Mouse (Mus musculus): ENCODE data around the gene Habp4. TPM values are rescaled to one million over a fixed set of nuclear protein-coding genes. Genes with fewer than 3 reads are reported as not detected.

The Habp4 gene
- polyA plus RNA-seq, 1 experiment from 2014 or later, result 28.4 TPM

GRCm38 (mm10) chr13:64163147-64163715 is 1.6 kb downstream of the Habp4 start:
- Histone ChIP-seq H3K9ac (replicated peaks; ENCODE audit: low read length) (peak overlapping the region; percentile 79), H3K36me3 (ENCODE audit: insufficient read depth, low read length) (peaks cover 11% of the 10 kb centered on the region), H3K4me3 (ENCODE audit: low read length) (peak overlapping the region; percentile 73), H3K27me3 (ENCODE audit: insufficient read depth, low read length) (peaks cover 4% of the 10 kb centered on the region; the same call in 1 of the 2 replicates), H3K4me2 (replicated peaks; ENCODE audit: low read depth, low read length) (peak overlapping the region; percentile 100), H3K27ac (ENCODE audit: low read length) (no peak overlapping the region), H3K9me3 (ENCODE audit: low read length) (peaks cover 10% of the 10 kb centered on the region), H3K4me1 (ENCODE audit: insufficient read depth, low read length) (peaks cover 15% of the 10 kb centered on the region)
- ATAC-seq (ENCODE audit: low FRiP score, low TSS enrichment), result no peak
- 22% methylated on average over 13 of the region's 13 CpGs for WGBS

DNA sequence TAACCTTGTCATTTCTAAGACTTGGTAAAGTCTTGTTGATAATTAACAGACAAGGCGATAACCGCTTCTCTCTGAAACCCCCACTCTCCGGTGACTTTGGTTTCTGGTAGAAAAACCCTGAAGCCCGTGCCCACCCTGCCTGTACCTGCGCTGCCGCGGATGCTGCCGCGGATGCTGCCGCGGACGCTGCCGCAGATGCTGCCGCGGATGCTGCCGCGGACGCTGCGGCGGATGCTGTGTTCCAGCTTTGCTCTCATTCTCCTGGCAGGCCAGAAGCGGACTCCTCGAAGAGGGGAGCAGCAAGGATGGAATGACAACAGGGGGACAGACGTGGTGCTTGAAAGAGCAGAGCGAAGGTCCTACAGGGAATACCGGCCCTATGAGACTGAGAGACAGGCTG is 8.1 kb downstream of the Habp4 start:
- no peak overlapping the region for H3K4me3 ChIP-seq (ENCODE audit: low read length)
- H3K4me1 ChIP-seq (ENCODE audit: insufficient read depth, low read length), result no peaks in the 10 kb centered on the region
- H3K9ac ChIP-seq (replicated peaks; ENCODE audit: low read length), result no peak overlapping the region
- H3K27ac ChIP-seq (ENCODE audit: low read length), result no peak overlapping the region
- peaks cover 64% of the 10 kb centered on the region for H3K36me3 ChIP-seq (ENCODE audit: insufficient read depth, low read length)
- no peak overlapping the region for H3K4me2 ChIP-seq (replicated peaks; ENCODE audit: low read depth, low read length)
- H3K9me3 ChIP-seq (ENCODE audit: low read length), result peaks cover 49% of the 10 kb centered on the region
- H3K27me3 ChIP-seq (ENCODE audit: insufficient read depth, low read length), result no peaks in the 10 kb centered on the region
- ATAC-seq (ENCODE audit: low FRiP score, low TSS enrichment), result no peak
- WGBS, result 95% methylated on average over 25 of the region's 25 CpGs

DNA sequence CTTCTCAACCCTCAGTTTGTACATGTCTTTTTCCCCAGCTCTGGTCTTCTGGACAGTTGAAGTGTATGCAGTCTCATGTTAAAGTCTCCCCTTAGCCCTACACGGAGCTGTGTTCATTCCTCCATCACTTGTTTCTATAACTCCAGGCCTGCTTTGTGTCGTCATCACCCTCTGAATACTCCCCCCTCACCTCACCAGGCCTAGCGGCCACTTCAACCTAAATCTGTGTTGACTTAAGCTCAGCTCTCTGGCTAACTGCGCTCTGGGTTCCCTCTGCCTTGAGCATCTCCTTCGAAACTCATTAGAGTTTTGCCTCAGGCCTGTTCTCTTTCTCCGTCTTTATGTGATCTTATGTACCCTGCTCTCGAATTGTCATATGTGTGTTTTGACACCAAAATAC is 16.4 kb downstream of the Habp4 start:
- H3K27ac ChIP-seq (ENCODE audit: low read length), result no peak overlapping the region
- peaks cover 25% of the 10 kb centered on the region for H3K36me3 ChIP-seq (ENCODE audit: insufficient read depth, low read length)
- no peaks in the 10 kb centered on the region for H3K27me3 ChIP-seq (ENCODE audit: insufficient read depth, low read length)
- no peak overlapping the region for H3K9ac ChIP-seq (replicated peaks; ENCODE audit: low read length)
- H3K4me1 ChIP-seq (ENCODE audit: insufficient read depth, low read length), result no peaks in the 10 kb centered on the region
- no peak overlapping the region for H3K4me2 ChIP-seq (replicated peaks; ENCODE audit: low read depth, low read length)
- no peak overlapping the region for H3K4me3 ChIP-seq (ENCODE audit: low read length)
- 82% methylated on average over 7 of the region's 7 CpGs for WGBS
- H3K9me3 ChIP-seq (ENCODE audit: low read length), result no peaks in the 10 kb centered on the region
- no peak for ATAC-seq (ENCODE audit: low FRiP score, low TSS enrichment)

DNA sequence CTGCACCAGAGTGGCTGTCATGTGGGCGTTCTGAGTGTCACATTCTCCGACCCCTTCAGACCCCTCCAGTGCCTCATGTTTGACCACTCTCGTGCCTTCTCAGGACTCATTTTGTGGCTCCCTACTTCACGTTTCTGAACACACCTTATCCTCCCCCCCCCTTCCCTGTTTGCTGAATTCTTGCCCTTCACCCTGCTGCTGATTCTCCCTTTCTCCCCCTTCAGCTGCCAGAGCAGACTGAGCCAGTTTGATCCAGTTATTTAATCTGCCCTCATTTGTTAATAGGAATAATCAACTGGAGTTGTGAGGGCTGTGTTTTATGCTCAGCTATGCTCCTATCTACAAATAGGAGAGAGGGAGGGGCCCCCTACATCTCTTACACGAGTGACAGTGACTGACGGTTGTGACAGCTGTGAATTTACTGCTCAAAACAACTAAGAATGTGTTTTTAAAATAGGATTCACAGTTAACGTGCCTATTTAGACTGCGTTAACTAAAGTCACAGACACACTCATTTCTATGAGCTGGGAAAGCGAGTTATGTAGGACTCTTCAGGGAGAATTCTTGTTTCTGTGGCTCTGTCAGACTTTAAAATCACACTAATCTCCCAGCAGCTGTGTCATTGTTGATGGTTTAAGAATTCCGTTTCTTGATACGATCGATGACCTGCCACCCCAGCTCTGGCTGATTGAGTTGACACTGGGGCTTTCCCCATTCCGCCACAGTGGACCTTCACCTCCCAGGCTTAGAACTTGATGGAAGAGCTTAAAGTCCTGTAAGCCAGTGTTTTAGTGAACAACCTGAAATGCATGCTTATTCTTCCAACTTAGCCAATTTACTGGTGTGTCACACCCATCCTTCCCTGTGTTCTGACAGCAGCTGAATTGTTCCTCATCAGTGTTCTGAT is 17.4 kb downstream of the Habp4 start:
- Histone ChIP-seq H3K9ac (replicated peaks; ENCODE audit: low read length) (no peak overlapping the region), H3K27ac (ENCODE audit: low read length) (no peak overlapping the region), H3K4me2 (replicated peaks; ENCODE audit: low read depth, low read length) (no peak overlapping the region), H3K9me3 (ENCODE audit: low read length) (no peaks in the 10 kb centered on the region), H3K4me3 (ENCODE audit: low read length) (no peak overlapping the region), H3K36me3 (ENCODE audit: insufficient read depth, low read length) (peaks cover 26% of the 10 kb centered on the region), H3K27me3 (ENCODE audit: insufficient read depth, low read length) (no peaks in the 10 kb centered on the region), H3K4me1 (ENCODE audit: insufficient read depth, low read length) (no peaks in the 10 kb centered on the region)
- 81% methylated on average over 13 of the region's 13 CpGs for WGBS
- ATAC-seq (ENCODE audit: low FRiP score, low TSS enrichment), result no peak

DNA sequence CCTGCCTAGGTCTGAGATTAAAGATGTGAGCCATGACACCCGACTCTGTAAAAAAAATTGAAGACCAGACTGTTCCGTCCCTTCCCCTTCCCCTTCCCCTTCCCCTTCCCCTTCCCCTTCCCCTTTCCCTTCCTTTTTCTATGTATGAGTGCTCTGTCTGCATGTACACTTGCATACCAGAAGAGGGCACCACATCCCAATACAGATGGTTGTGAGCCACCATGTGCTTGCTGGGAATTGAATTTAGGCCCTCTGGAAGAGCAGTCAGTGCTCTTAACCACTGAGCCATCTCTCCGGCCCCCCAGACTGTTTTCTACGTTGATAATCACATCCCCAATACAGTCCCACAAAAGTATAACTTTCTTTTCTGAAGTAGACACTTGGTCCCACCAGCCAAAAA is 18.7 kb downstream of the Habp4 start:
- Histone ChIP-seq H3K4me1 (ENCODE audit: insufficient read depth, low read length) (no peaks in the 10 kb centered on the region), H3K27me3 (ENCODE audit: insufficient read depth, low read length) (no peaks in the 10 kb centered on the region), H3K27ac (ENCODE audit: low read length) (no peak overlapping the region), H3K9ac (replicated peaks; ENCODE audit: low read length) (no peak overlapping the region), H3K9me3 (ENCODE audit: low read length) (no peaks in the 10 kb centered on the region), H3K36me3 (ENCODE audit: insufficient read depth, low read length) (peaks cover 23% of the 10 kb centered on the region), H3K4me3 (ENCODE audit: low read length) (no peak overlapping the region), H3K4me2 (replicated peaks; ENCODE audit: low read depth, low read length) (no peak overlapping the region)
- no peak for ATAC-seq (ENCODE audit: low FRiP score, low TSS enrichment)
- 81% methylated on average over 4 of the region's 4 CpGs for WGBS

DNA sequence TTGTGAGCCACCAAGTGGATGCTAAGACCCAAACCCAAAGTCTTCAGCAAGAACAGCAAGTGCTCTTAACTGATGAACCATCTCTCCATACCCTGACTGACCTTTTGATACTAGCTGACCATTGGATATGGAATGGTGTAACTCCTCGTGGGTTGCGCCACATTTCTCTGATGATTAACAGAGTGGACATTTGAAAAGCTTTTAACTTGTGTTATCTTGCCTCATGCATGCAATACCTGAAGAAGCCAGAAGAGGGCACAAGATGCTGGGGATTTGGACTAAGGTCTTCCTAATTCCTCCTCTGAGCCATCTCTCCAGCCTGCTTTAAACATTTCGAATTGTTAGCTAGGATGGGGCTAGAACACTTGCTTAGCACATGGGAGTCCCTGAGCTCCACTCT is 19.3 kb downstream of the Habp4 start:
- WGBS, result 80% methylated on average over 3 of the region's 3 CpGs
- Histone ChIP-seq H3K36me3 (ENCODE audit: insufficient read depth, low read length) (peaks cover 25% of the 10 kb centered on the region), H3K9me3 (ENCODE audit: low read length) (no peaks in the 10 kb centered on the region), H3K27me3 (ENCODE audit: insufficient read depth, low read length) (no peaks in the 10 kb centered on the region), H3K4me3 (ENCODE audit: low read length) (no peak overlapping the region), H3K4me1 (ENCODE audit: insufficient read depth, low read length) (no peaks in the 10 kb centered on the region), H3K4me2 (replicated peaks; ENCODE audit: low read depth, low read length) (no peak overlapping the region), H3K27ac (ENCODE audit: low read length) (no peak overlapping the region), H3K9ac (replicated peaks; ENCODE audit: low read length) (no peak overlapping the region)
- no peak for ATAC-seq (ENCODE audit: low FRiP score, low TSS enrichment)

- no peak for ATAC-seq (ENCODE audit: low FRiP score, low TSS enrichment)
- Histone ChIP-seq H3K27me3 (ENCODE audit: insufficient read depth, low read length) (no peaks in the 10 kb centered on the region), H3K4me1 (ENCODE audit: insufficient read depth, low read length) (no peaks in the 10 kb centered on the region), H3K9ac (replicated peaks; ENCODE audit: low read length) (no peak overlapping the region), H3K27ac (ENCODE audit: low read length) (no peak overlapping the region), H3K9me3 (ENCODE audit: low read length) (no peaks in the 10 kb centered on the region), H3K4me2 (replicated peaks; ENCODE audit: low read depth, low read length) (no peak overlapping the region), H3K36me3 (ENCODE audit: insufficient read depth, low read length) (peaks cover 26% of the 10 kb centered on the region), H3K4me3 (ENCODE audit: low read length) (no peak overlapping the region)
- 70% methylated on average over 2 of the region's 2 CpGs for WGBS
These were observed 20.5 kb downstream of the Habp4 start for GRCm38 (mm10) chr13:64182091-64182490.

DNA sequence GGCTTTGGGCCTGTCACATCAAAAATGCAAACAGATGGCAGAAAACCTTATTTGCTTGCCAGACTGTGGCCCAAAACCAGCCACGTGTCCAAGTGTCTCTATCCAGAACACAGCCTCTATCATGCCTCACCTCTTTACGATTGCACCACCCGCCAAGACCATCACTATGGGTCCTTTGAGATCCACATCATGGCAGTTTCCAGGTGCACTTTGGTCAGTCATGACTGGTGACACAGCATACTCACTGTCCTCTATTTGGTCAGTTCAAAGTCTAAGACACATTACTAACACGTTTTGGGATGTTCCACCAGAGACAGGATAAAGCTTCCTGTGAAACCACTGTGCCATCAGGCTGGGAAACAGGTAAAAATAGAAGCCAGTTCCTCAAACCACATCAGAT is 22.0 kb downstream of the Habp4 start:
- WGBS, result 83% methylated on average over 4 of the region's 4 CpGs
- no peaks in the 10 kb centered on the region for H3K27me3 ChIP-seq (ENCODE audit: insufficient read depth, low read length)
- no peaks in the 10 kb centered on the region for H3K4me1 ChIP-seq (ENCODE audit: insufficient read depth, low read length)
- no peak overlapping the region for H3K4me3 ChIP-seq (ENCODE audit: low read length)
- no peak overlapping the region for H3K4me2 ChIP-seq (replicated peaks; ENCODE audit: low read depth, low read length)
- ATAC-seq (ENCODE audit: low FRiP score, low TSS enrichment), result no peak
- H3K27ac ChIP-seq (ENCODE audit: low read length), result no peak overlapping the region
- no peaks in the 10 kb centered on the region for H3K9me3 ChIP-seq (ENCODE audit: low read length)
- peaks cover 22% of the 10 kb centered on the region for H3K36me3 ChIP-seq (ENCODE audit: insufficient read depth, low read length)
- H3K9ac ChIP-seq (replicated peaks; ENCODE audit: low read length), result no peak overlapping the region

- Histone ChIP-seq H3K36me3 (ENCODE audit: insufficient read depth, low read length) (peaks cover 20% of the 10 kb centered on the region), H3K27me3 (ENCODE audit: insufficient read depth, low read length) (no peaks in the 10 kb centered on the region), H3K27ac (ENCODE audit: low read length) (no peak overlapping the region), H3K4me3 (ENCODE audit: low read length) (no peak overlapping the region), H3K4me1 (ENCODE audit: insufficient read depth, low read length) (no peaks in the 10 kb centered on the region), H3K4me2 (replicated peaks; ENCODE audit: low read depth, low read length) (no peak overlapping the region), H3K9ac (replicated peaks; ENCODE audit: low read length) (no peak overlapping the region), H3K9me3 (ENCODE audit: low read length) (no peaks in the 10 kb centered on the region)
- WGBS, result 85% methylated on average over 10 of the region's 10 CpGs
- no peak for ATAC-seq (ENCODE audit: low FRiP score, low TSS enrichment)
These were observed 22.7 kb downstream of the Habp4 start for GRCm38 (mm10) chr13:64184361-64184760.

- no peaks in the 10 kb centered on the region for H3K9me3 ChIP-seq (ENCODE audit: low read length)
- H3K36me3 ChIP-seq (ENCODE audit: insufficient read depth, low read length), result peaks cover 18% of the 10 kb centered on the region
- 80% methylated on average over 7 of the region's 7 CpGs for WGBS
- H3K9ac ChIP-seq (replicated peaks; ENCODE audit: low read length), result no peak overlapping the region
- ATAC-seq (ENCODE audit: low FRiP score, low TSS enrichment), result no peak
- no peak overlapping the region for H3K4me2 ChIP-seq (replicated peaks; ENCODE audit: low read depth, low read length)
- no peak overlapping the region for H3K27ac ChIP-seq (ENCODE audit: low read length)
- no peak overlapping the region for H3K4me3 ChIP-seq (ENCODE audit: low read length)
- H3K27me3 ChIP-seq (ENCODE audit: insufficient read depth, low read length), result no peaks in the 10 kb centered on the region
- H3K4me1 ChIP-seq (ENCODE audit: insufficient read depth, low read length), result no peaks in the 10 kb centered on the region
These were observed 23.6 kb downstream of the Habp4 start for GRCm38 (mm10) chr13:64185176-64185575.
